Mouse (Mus musculus) left cerebral cortex, adult 9 months (tissue): ENCODE results near the gene Angptl2.

Experiments
- DNase-seq, 2 experiments: peaks; one replicate each; pipeline ENCODE4 v3.0.0; 2022; ENCODE audit warnings: low spot score in 2 of 2

The Angptl2 gene

GRCm38 (mm10) chr2:33269132-33269493 is 53.2 kb downstream of the Angptl2 start:
- no peak for DNase-seq

GRCm38 (mm10) chr2:33270569-33270968 is 54.7 kb downstream of the Angptl2 start:
- DNase-seq, result no peak

DNA sequence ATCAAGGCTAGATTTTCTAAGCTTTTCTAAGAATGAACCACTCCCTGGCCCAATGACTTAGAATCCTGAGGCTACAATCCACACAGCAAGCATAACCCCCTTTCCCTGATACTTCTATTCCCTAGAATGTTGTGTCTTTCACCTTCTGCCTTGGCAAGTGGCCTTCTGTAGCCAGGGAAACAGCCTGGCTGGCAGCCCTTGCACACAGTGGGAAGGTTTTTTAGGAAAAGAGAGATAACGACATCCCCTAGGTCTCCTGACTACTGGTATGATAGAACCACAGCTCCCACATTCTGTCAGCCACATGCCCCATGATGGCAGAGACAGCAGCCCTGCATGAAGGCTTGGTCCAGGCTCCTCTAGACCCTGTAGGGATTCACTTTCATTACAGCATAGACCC is 55.6 kb downstream of the Angptl2 start:
- no peak for DNase-seq

GRCm38 (mm10) chr2:33272665-33273439 is 57.0 kb downstream of the Angptl2 start:
- no peak for DNase-seq

GRCm38 (mm10) chr2:33274719-33275490 is 59.0 kb downstream of the Angptl2 start:
- DNase-seq, result no peak

- no peak for DNase-seq
Measured at GRCm38 (mm10) chr2:33279758-33280157, 63.9 kb downstream of the Angptl2 start.

DNA sequence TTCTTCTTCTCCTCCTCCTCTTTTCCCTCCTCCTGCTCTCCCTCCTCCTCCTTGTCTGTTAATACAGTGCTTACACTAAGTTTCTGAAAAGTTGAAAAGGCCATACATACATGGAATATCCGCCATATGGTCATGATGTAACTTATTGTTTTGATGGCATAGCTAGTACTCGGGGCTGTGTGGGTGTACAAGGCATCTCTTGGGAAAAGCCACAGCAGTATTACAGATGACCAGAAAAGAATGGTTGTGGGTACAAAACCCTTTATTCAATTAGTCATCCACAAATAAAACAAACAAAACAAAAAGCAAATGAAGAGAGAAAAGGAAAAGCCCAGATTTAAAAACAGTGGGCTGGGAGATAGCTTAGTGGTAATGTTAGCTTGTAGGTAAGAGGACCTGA is 64.7 kb downstream of the Angptl2 start:
- no peak for DNase-seq

GRCm38 (mm10) chr2:33281807-33282206 is 65.9 kb downstream of the Angptl2 start:
- no peak for DNase-seq

DNA sequence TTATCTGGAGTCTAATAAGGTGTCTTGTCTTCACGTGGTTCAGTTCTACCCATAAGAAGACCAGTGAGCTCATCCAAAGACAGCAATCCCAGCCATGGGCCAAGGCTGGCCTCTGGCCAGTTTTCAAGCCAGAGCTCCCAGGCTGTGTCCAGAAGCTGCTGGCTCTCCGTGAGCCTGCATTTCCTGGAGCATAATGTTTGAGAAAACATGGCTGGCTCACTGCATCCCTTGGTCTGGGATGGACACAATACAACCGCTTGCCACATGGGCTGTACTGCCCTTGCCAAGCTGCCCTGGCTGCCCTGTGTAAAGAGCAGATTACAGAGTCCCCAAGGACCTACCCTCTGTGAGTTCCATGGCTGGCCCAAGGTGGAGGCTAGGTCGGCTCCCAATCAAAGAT is 67.0 kb downstream of the Angptl2 start:
- DNase-seq, result no peak

- no peak for DNase-seq
Measured at GRCm38 (mm10) chr2:33283674-33284073, 67.8 kb downstream of the Angptl2 start.

DNA sequence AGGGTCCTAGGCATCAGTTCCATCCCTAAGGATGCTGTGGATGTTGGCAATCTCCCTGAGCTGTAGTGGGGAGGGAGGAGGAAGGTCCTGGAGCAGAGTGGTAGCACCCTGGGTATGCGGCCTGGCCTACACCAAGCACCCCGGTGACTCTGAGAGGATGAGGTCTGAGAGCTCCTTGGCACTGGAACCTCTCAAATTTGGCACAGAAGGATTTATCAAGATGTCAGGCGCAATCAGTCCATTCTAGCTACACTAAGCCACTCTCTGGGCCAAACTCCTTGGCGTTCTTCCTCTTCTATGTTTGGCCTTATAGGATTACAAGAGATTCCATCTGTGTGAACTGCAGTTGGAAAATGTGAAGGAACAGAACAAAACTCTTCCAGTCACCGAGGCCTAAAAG is 73.0 kb downstream of the Angptl2 start:
- DNase-seq, result no peak

DNA sequence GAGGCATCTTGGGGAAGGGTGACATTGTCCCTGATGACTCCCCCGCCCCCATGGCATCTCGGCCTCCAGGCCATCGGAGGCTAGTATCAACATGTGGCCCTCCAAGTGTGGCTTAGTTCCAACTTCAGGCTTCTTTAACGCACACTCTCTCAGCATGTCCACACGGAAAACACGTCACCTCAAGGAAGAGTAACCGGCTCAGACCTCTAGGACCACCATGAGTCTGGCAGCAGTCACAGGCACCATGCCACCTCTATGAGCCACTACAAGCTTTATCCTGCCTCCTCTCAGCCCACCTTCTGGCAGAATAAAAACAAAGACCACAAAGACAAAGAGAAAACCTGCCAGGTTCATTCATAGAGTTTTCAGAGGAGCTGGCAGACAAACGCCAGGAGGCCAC is 74.6 kb downstream of the Angptl2 start:
- no peak for DNase-seq

DNA sequence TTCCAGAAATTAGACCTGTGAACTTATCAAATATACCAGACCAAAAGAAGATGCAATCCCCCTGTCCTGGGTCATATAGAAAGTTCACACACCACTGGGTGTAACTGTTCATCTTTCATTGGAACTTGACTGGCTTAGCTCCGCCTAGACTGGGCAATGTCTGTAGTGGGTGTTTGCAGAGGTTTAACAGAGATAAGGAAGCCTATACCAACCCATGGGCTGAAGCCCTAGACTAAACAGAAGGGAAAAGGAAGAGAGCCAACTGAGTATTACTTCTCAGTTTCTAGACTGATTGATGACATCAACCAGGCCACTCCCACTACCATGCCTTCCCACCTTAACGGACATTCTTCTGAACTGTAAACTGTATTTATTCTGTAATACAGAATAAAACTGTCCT is 76.2 kb downstream of the Angptl2 start:
- DNase-seq, result no peak

- no peak for DNase-seq
Measured at GRCm38 (mm10) chr2:33295115-33295514, 79.2 kb downstream of the Angptl2 start.
